In genomic region chr16:95845323-95845860, GRCm38 (mm10) we compare ENCODE assay signal across 12 mouse cellular contexts.
DNase-seq lines count a peak whose midpoint lies in the region; ATAC-seq and TF ChIP-seq lines count a peak whose summit lies in the region.
"Had no signal": no experiment of that assay in that cellular context is flagged by ENCODE, and none has a peak within 500 bp of the region (broad histone marks: within the 10 kb centered on the region; RNA-seq: fewer than 3 reads in every experiment).

No protein-coding gene starts in this region.

- H3K4me1 ChIP-seq in embryonic facial prominence, embryonic 14.5 days (ENCODE audit: control insufficient read depth, insufficient read depth, low read length) = peaks cover 31% of the 10 kb centered on the region
- no peaks in the 10 kb centered on the region for H3K4me1 ChIP-seq in forebrain, postnatal 0 days (ENCODE audit: insufficient read depth)
- peaks cover 41% of the 10 kb centered on the region for H3K4me1 ChIP-seq in limb, embryonic 15.5 days
- H3K4me1 ChIP-seq: midbrain, embryonic 15.5 days had no signal

- H3K9ac ChIP-seq in embryonic facial prominence, embryonic 14.5 days (ENCODE audit: low read depth, low read length) = no peak overlapping the region
- H3K9ac ChIP-seq in forebrain, postnatal 0 days = no peak overlapping the region
- H3K9ac ChIP-seq in limb, embryonic 15.5 days = no peak overlapping the region
- H3K9ac ChIP-seq: lung, embryonic 14.5 days; midbrain, embryonic 15.5 days had no signal

- no peaks in the 10 kb centered on the region for H3K36me3 ChIP-seq in embryonic facial prominence, embryonic 14.5 days (ENCODE audit: control insufficient read depth, insufficient read depth, low read length)
- no peaks in the 10 kb centered on the region for H3K36me3 ChIP-seq in forebrain, postnatal 0 days (ENCODE audit: insufficient read depth)
- no peaks in the 10 kb centered on the region for H3K36me3 ChIP-seq in limb, embryonic 15.5 days
- H3K36me3 ChIP-seq: midbrain, embryonic 15.5 days had no signal

- intact Hi-C loops in left cerebral cortex, postnatal 4 days (cut with DNase I) = no loop called here
- intact Hi-C loops in left cerebral cortex, postnatal 10 days (cut with DNase I) = no loop called here

- H3K27me3 ChIP-seq in embryonic facial prominence, embryonic 14.5 days (replicated peaks; ENCODE audit: control insufficient read depth, insufficient read depth, low read length) = no peaks in the 10 kb centered on the region
- H3K27me3 ChIP-seq in forebrain, postnatal 0 days (ENCODE audit: insufficient read depth, low read length) = no peaks in the 10 kb centered on the region
- H3K27me3 ChIP-seq in limb, embryonic 15.5 days = no peaks in the 10 kb centered on the region
- H3K27me3 ChIP-seq: midbrain, embryonic 15.5 days had no signal

- peak overlapping the region; percentile 35 for H3K27ac ChIP-seq in embryonic facial prominence, embryonic 14.5 days (replicated peaks; ENCODE audit: low read depth, low read length)
- no peak overlapping the region for H3K27ac ChIP-seq in forebrain, postnatal 0 days (ENCODE audit: low read depth, low read length)
- peak overlapping the region; percentile 89; the same call in 1 of the 2 replicates for H3K27ac ChIP-seq in limb, embryonic 15.5 days
- H3K27ac ChIP-seq: heart, adult 2 months; midbrain, embryonic 15.5 days had no signal

- WGBS in embryonic facial prominence, embryonic 14.5 days = 45% methylated on average over 10 of the region's 10 CpGs
- 13% methylated on average over 10 of the region's 10 CpGs for WGBS in forebrain, postnatal 0 days
- WGBS in limb, embryonic 15.5 days = 22% methylated on average over 10 of the region's 10 CpGs

- H3K4me3 ChIP-seq in embryonic facial prominence, embryonic 14.5 days (ENCODE audit: low read depth, low read length) = no peak overlapping the region
- no peak overlapping the region for H3K4me3 ChIP-seq in forebrain, postnatal 0 days (ENCODE audit: low read depth, low read length)
- H3K4me3 ChIP-seq in limb, embryonic 15.5 days = no peak overlapping the region
- H3K4me3 ChIP-seq: heart, adult 2 months; midbrain, embryonic 15.5 days had no signal

- no peak for TF ChIP-seq CTCF in forebrain, postnatal 0 days (IDR thresholded peaks at IDR 0.05; ENCODE audit: low read depth)

- no peak overlapping the region for H3K4me2 ChIP-seq in embryonic facial prominence, embryonic 14.5 days (ENCODE audit: low read depth, low read length)
- H3K4me2 ChIP-seq in forebrain, postnatal 0 days (ENCODE audit: low read depth) = no peak overlapping the region
- no peak overlapping the region for H3K4me2 ChIP-seq in limb, embryonic 15.5 days
- H3K4me2 ChIP-seq: lung, embryonic 14.5 days; midbrain, embryonic 15.5 days had no signal

- peak; percentile 45 for DNase-seq in left cerebral cortex, postnatal 4 days
- DNase-seq in left cerebral cortex, postnatal 10 days (ENCODE audit: extremely low spot score in 1 of 2, low spot score in 2 of 2) = no peak
- DNase-seq in embryonic facial prominence, embryonic 14.5 days (ENCODE audit: low spot score) = peak; percentile 22
- DNase-seq in forebrain, postnatal 0 days = peak; percentile 40
- no peak for DNase-seq in ovary, postnatal 14 days (ENCODE audit: low spot score)
- DNase-seq in Muller cell, postnatal 12 days (ENCODE audit: inconsistent ontology term) = no peak
- DNase-seq in B cell, adult 2 months = no peak
- DNase-seq: cerebellum, adult 11 months; heart, adult 2 months had no signal

- H3K9me3 ChIP-seq in embryonic facial prominence, embryonic 14.5 days (ENCODE audit: control insufficient read depth, low read length) = no peaks in the 10 kb centered on the region
- no peaks in the 10 kb centered on the region for H3K9me3 ChIP-seq in forebrain, postnatal 0 days (ENCODE audit: low read length)
- no peaks in the 10 kb centered on the region for H3K9me3 ChIP-seq in limb, embryonic 15.5 days
- H3K9me3 ChIP-seq: midbrain, embryonic 15.5 days had no signal

- no peak for ATAC-seq in embryonic facial prominence, embryonic 14.5 days (ENCODE audit: low read depth)
- peak; percentile 43; the same call in 1 of the 2 replicates for ATAC-seq in forebrain, postnatal 0 days
- no peak for ATAC-seq in limb, embryonic 15.5 days (ENCODE audit: insufficient number of reproducible peaks, low FRiP score, low TSS enrichment, low read depth)
- ATAC-seq: midbrain, embryonic 15.5 days had no signal

Comparison
In these comparisons a context has a peak if more than half of its experiments do, and no peak if none do; other contexts are left out.
1. DNase-seq: peak in left cerebral cortex, postnatal 4 days (single experiment), embryonic facial prominence, embryonic 14.5 days (single experiment) and forebrain, postnatal 0 days (single experiment); none in left cerebral cortex, postnatal 10 days (0 of 2), ovary, postnatal 14 days (single experiment), Muller cell, postnatal 12 days (single experiment) and B cell, adult 2 months (0 of 2).